Mouse (Mus musculus) right cerebral cortex, postnatal 25 days (tissue): ENCODE data around the gene Cped1.
"Not testable (repeated sequence)": the region's sequence is repeated elsewhere in the genome, so short reads cannot be mapped to it uniquely, and the experiment has no call there.

ENCODE experiments used
- DNase-seq: peaks from one replicate; pipeline ENCODE4 v3.0.0; 2022

Gene Cped1

GRCm38 (mm10) chr6:22258784-22259183 is 273.1 kb downstream of the Cped1 start:
- no peak for DNase-seq

GRCm38 (mm10) chr6:22262519-22262918 is 276.8 kb downstream of the Cped1 start:
- DNase-seq, result no peak

- not testable (repeated sequence) for DNase-seq
These were observed 278.4 kb downstream of the Cped1 start for GRCm38 (mm10) chr6:22264094-22264493.

- no peak for DNase-seq
These were observed 280.3 kb downstream of the Cped1 start for GRCm38 (mm10) chr6:22266018-22266417.

GRCm38 (mm10) chr6:22267807-22268667 is 282.3 kb downstream of the Cped1 start:
- DNase-seq, result no peak

GRCm38 (mm10) chr6:22268677-22269076 is 283.0 kb downstream of the Cped1 start:
- no peak for DNase-seq

GRCm38 (mm10) chr6:22269840-22270521 is 284.3 kb downstream of the Cped1 start:
- DNase-seq, result no peak

GRCm38 (mm10) chr6:22277941-22278340 is 292.2 kb downstream of the Cped1 start:
- no peak for DNase-seq

GRCm38 (mm10) chr6:22280217-22280861 is 294.6 kb downstream of the Cped1 start:
- DNase-seq, result peak; percentile 16

- no peak for DNase-seq
These were observed 296.7 kb downstream of the Cped1 start for GRCm38 (mm10) chr6:22282405-22282804.

GRCm38 (mm10) chr6:22288004-22288736 is 302.5 kb downstream of the Cped1 start, which contains the start of gene Wnt16:
Wnt16 (plus strand) TSS chr6:22288227.
- peak; percentile 19 for DNase-seq

- DNase-seq, result peak; percentile 28
These were observed 303.2 kb downstream of the Cped1 start for GRCm38 (mm10) chr6:22288737-22289460.

GRCm38 (mm10) chr6:22289461-22290021 is 303.8 kb downstream of the Cped1 start:
- DNase-seq, result no peak

GRCm38 (mm10) chr6:22290790-22291189 is 305.1 kb downstream of the Cped1 start:
- DNase-seq, result no peak

- no peak for DNase-seq
These were observed 306.3 kb downstream of the Cped1 start for GRCm38 (mm10) chr6:22292056-22292455.

- DNase-seq, result no peak
These were observed 308.2 kb downstream of the Cped1 start for GRCm38 (mm10) chr6:22293922-22294321.

- no peak for DNase-seq
These were observed 311.3 kb downstream of the Cped1 start for GRCm38 (mm10) chr6:22297028-22297427.

GRCm38 (mm10) chr6:22298059-22298458 is 312.3 kb downstream of the Cped1 start:
- no peak for DNase-seq
